Mouse (Mus musculus) CH12.LX (cell line): ENCODE measurements at regions not wholly inside any gene's neighbourhood (a gene's known extent, or its start where the extent isn't known, plus 50 kb on each side); places are given as distances from the start of the nearest gene placed in this dataset.

Experiments
- DNase-seq: peaks from one replicate; pipeline ENCODE4 v3.0.0-alpha.2; 2013; ENCODE audit errors: extremely low read depth
- H3K27ac ChIP-seq: 2 replicates; pipeline ENCODE4 v1.5.1; 2012; ENCODE audit warnings: low read depth, mild to moderate bottlenecking, control low read depth, moderate library complexity; ENCODE audit not compliant: insufficient read depth
- H3K27me3 ChIP-seq: replicated peaks from 2 replicates; pipeline ENCODE3; 2012; ENCODE audit warnings: inconsistent platforms
- H3K36me3 ChIP-seq, 2 experiments: replicated peaks in 1 of 2; 2 replicates each; pipeline versions ENCODE3 to v1.6.1; 2012; ENCODE audit warnings: inconsistent platforms in 1 of 2, low read length in 1 of 2, mild to moderate bottlenecking in 1 of 2, mixed read lengths in 1 of 2, moderate library complexity in 1 of 2; ENCODE audit not compliant: control insufficient read depth in 1 of 2, insufficient read depth in 1 of 2
- H3K4me1 ChIP-seq, 2 experiments: 2 replicates each; pipeline ENCODE4 v1.6.1; 2012; ENCODE audit warnings: inconsistent platforms in 1 of 2, moderate library complexity in 1 of 2; ENCODE audit not compliant: insufficient read depth in 2 of 2, control insufficient read depth in 1 of 2
- H3K4me2 ChIP-seq: 2 replicates; pipeline ENCODE4 v1.6.1; 2012; ENCODE audit warnings: low read depth, mild to moderate bottlenecking, control low read depth; ENCODE audit not compliant: poor library complexity, insufficient read depth, severe bottlenecking
- H3K4me3 ChIP-seq, 3 experiments: fragments of 150-350 bp in 1 of 3; sonication (generic) in 1 of 3; replicated peaks in 1 of 3; 2 replicates each; pipeline versions ENCODE3 to v1.5.1; 2011 to 2012; ENCODE audit warnings: low read depth in 2 of 3, low read length in 2 of 3, mild to moderate bottlenecking in 2 of 3, moderate library complexity in 2 of 3, control low read depth in 1 of 3, improper control_type of control experiment in 1 of 3, inconsistent platforms in 1 of 3, mixed read lengths in 1 of 3; ENCODE audit not compliant: poor library complexity in 1 of 3
- H3K79me2 ChIP-seq: replicated peaks from 2 replicates; pipeline ENCODE4 v1.6.1; 2012; ENCODE audit warnings: mild to moderate bottlenecking, moderate library complexity; ENCODE audit not compliant: control insufficient read depth, poor library complexity, insufficient read depth, severe bottlenecking; ENCODE audit errors: extremely low read depth
- H3K9ac ChIP-seq: 2 replicates; pipeline ENCODE4 v1.6.1; 2012; ENCODE audit warnings: low read depth, mild to moderate bottlenecking, control low read depth, moderate library complexity; ENCODE audit not compliant: insufficient read depth
- H3K9me3 ChIP-seq: replicated peaks from 2 replicates; pipeline ENCODE3; 2012; ENCODE audit warnings: low read length, inconsistent platforms, mixed read lengths
- CHD1 ChIP-seq: IDR thresholded peaks from 2 replicates; pipeline ENCODE4 v1.6.1; 2012; ENCODE audit warnings: low read depth, low read length, improper control_type of control experiment, inconsistent platforms
- CTCF ChIP-seq, 2 experiments: IDR thresholded peaks in 1 of 2; conservative IDR thresholded peaks in 1 of 2; 2 replicates each; pipeline ENCODE4 v1.5.1; 2011 to 2012; ENCODE audit warnings: low read depth in 2 of 2, low read length in 2 of 2, improper control_type of control experiment in 1 of 2, inconsistent platforms in 1 of 2, mild to moderate bottlenecking in 1 of 2, moderate library complexity in 1 of 2
- E2F4 ChIP-seq: IDR thresholded peaks from 2 replicates; pipeline ENCODE4 v1.6.1; 2011; ENCODE audit warnings: low read depth, low read length, improper control_type of control experiment; ENCODE audit not compliant: insufficient replicate concordance
- ELF1 ChIP-seq: IDR thresholded peaks from 2 replicates; pipeline ENCODE4 v1.6.1; 2014; ENCODE audit warnings: low read depth, mild to moderate bottlenecking, inconsistent platforms, low read length, improper control_type of control experiment
- EP300 ChIP-seq: IDR thresholded peaks from 2 replicates; pipeline ENCODE4 v1.6.1; 2011; ENCODE audit warnings: low read length, improper control_type of control experiment
- GABPA ChIP-seq: IDR thresholded peaks from 2 replicates; pipeline ENCODE4 v1.6.1; 2012; ENCODE audit warnings: low read depth, low read length, improper control_type of control experiment, inconsistent platforms; ENCODE audit not compliant: insufficient replicate concordance
- HCFC1 ChIP-seq: IDR thresholded peaks from 2 replicates; pipeline ENCODE4 v1.6.1; 2012; ENCODE audit warnings: low read depth, mild to moderate bottlenecking, inconsistent platforms, low read length, improper control_type of control experiment
- IRF4 ChIP-seq: IDR thresholded peaks from 2 replicates; pipeline ENCODE4 v1.6.1; 2014; ENCODE audit warnings: low read depth, mild to moderate bottlenecking, inconsistent platforms, low read length, improper control_type of control experiment
- JUN ChIP-seq: IDR thresholded peaks from 2 replicates; pipeline ENCODE4 v1.6.1; 2011; ENCODE audit warnings: low read depth, mild to moderate bottlenecking, low read length, improper control_type of control experiment, moderate library complexity; ENCODE audit not compliant: insufficient read depth
- MAFK ChIP-seq: IDR thresholded peaks from 2 replicates; pipeline ENCODE4 v1.6.1; 2011; ENCODE audit warnings: low read length, improper control_type of control experiment; ENCODE audit not compliant: insufficient replicate concordance
- MAZ ChIP-seq: IDR thresholded peaks from 2 replicates; pipeline ENCODE4 v1.6.1; 2012; ENCODE audit warnings: low read depth, mild to moderate bottlenecking, inconsistent platforms, low read length, improper control_type of control experiment, moderate library complexity
- MEF2A ChIP-seq: IDR thresholded peaks from 2 replicates; pipeline ENCODE4 v1.6.1; 2014; ENCODE audit warnings: low read depth, mild to moderate bottlenecking, inconsistent platforms, low read length, improper control_type of control experiment, borderline replicate concordance
- MXI1 ChIP-seq: IDR thresholded peaks from 2 replicates; pipeline ENCODE4 v1.6.1; 2011; ENCODE audit warnings: mild to moderate bottlenecking, low read depth, low read length, improper control_type of control experiment
- MYC ChIP-seq: IDR thresholded peaks from 2 replicates; pipeline ENCODE4 v1.6.1; 2011; ENCODE audit warnings: low read depth, mild to moderate bottlenecking, improper control_type of control experiment, low read length
- NELFE ChIP-seq: IDR thresholded peaks from 2 replicates; pipeline ENCODE4 v1.6.1; 2011; ENCODE audit warnings: low read depth, low read length, improper control_type of control experiment
- NRF1 ChIP-seq: IDR thresholded peaks from 2 replicates; pipeline ENCODE4 v1.6.1; 2014; ENCODE audit warnings: low read depth, mild to moderate bottlenecking, inconsistent platforms, low read length, improper control_type of control experiment, moderate library complexity
- SIN3A ChIP-seq: IDR thresholded peaks from 2 replicates; pipeline ENCODE4 v1.6.1; 2012; ENCODE audit warnings: low read length, improper control_type of control experiment, inconsistent platforms
- TBP ChIP-seq: conservative IDR thresholded peaks from 2 replicates; pipeline ENCODE4 v1.6.1; 2011; ENCODE audit warnings: low read depth, low read length, improper control_type of control experiment
- USF1 ChIP-seq: IDR thresholded peaks from 2 replicates; pipeline ENCODE4 v1.6.1; 2014; ENCODE audit warnings: low read depth, mild to moderate bottlenecking, inconsistent platforms, low read length, improper control_type of control experiment
- ZC3H11A ChIP-seq: IDR thresholded peaks from 2 replicates; pipeline ENCODE4 v1.6.1; 2012; ENCODE audit warnings: low read depth, mild to moderate bottlenecking, inconsistent platforms, low read length, improper control_type of control experiment
- ZMIZ1 ChIP-seq: IDR thresholded peaks from 2 replicates; pipeline ENCODE4 v1.6.1; 2012; ENCODE audit warnings: low read depth, mild to moderate bottlenecking, inconsistent platforms, low read length, improper control_type of control experiment
- ZNF384 ChIP-seq: IDR thresholded peaks from 2 replicates; pipeline ENCODE4 v1.6.1; 2012; ENCODE audit warnings: low read depth, low read length, improper control_type of control experiment, inconsistent platforms
- dilution Hi-C: fragments of 300-500 bp; cut with MboI; formaldehyde crosslinking; loops from 2 replicates; pipeline ENCODE4 v1.14.3; 2020; ENCODE audit warnings: low sequenced_read_pairs; ENCODE audit not compliant: extremely low pct_unique_long_range_greater_than_20kb, extremely low pct_ligation_motif_present
- in situ Hi-C: fragments of 300-500 bp; cut with MboI; formaldehyde crosslinking; loops from 3 replicates; pipeline ENCODE4 v1.14.3; 2019; ENCODE audit warnings: low sequenced_read_pairs, low pct_ligation_motif_present, low pct_unique_long_range_greater_than_20kb, mixed read lengths

- no peak for TF ChIP-seq NRF1
- TF ChIP-seq MAZ: no peak
- no peak for TF ChIP-seq MYC
- no peak for TF ChIP-seq EP300
- no peak for TF ChIP-seq ZMIZ1
- TF ChIP-seq USF1: no peak
- TF ChIP-seq MEF2A: no peak
- no peak for TF ChIP-seq E2F4
- TF ChIP-seq HCFC1: no peak
- TF ChIP-seq ELF1: no peak
- TF ChIP-seq MXI1: no peak
- no peak for TF ChIP-seq SIN3A
- no peak overlapping the region for H3K9ac ChIP-seq
- in situ Hi-C loops: no loop called here
- H3K27ac ChIP-seq: no peak overlapping the region
- no peaks in the 10 kb centered on the region for H3K27me3 ChIP-seq
- DNase-seq: no peak
- dilution Hi-C loops: no loop called here
- H3K4me1 ChIP-seq: no peaks in the 10 kb centered on the region
- H3K4me3 ChIP-seq: no peak overlapping the region
- H3K9me3 ChIP-seq: peaks cover 34% of the 10 kb centered on the region
- no peak overlapping the region for H3K4me2 ChIP-seq
- H3K36me3 ChIP-seq: no peaks in the 10 kb centered on the region
- no peaks in the 10 kb centered on the region for H3K79me2 ChIP-seq
These were observed 110.2 kb downstream of the Gm10260 start for GRCm38 (mm10) chr13:97650191-97650590.

DNA sequence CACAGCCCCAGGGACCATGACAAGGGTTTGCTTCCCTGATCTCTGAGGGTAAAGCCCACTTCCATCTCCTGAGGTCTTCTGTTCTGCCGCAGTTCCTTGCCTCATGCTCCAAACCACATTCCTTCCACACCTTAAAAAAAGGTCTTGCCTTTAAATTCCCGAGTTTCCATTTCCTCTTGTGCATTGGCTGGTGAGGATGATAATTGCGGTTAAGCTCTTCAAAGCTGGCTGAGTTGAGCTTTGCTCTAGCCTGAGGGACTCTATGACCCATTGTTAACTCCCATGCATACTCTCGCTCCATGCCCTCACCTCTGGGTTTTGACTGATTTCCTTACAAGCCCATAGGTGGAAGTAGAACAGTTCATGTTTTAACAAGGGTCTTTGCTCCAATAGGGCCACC, 112.9 kb downstream of the Gm10260 start:
- Histone ChIP-seq H3K4me1 (no peaks in the 10 kb centered on the region), H3K36me3 (no peaks in the 10 kb centered on the region), H3K27ac (no peak overlapping the region), H3K4me2 (no peak overlapping the region), H3K9ac (no peak overlapping the region), H3K4me3 (no peak overlapping the region), H3K79me2 (no peaks in the 10 kb centered on the region), H3K9me3 (peaks cover 38% of the 10 kb centered on the region), H3K27me3 (no peaks in the 10 kb centered on the region)
- no peak for DNase-seq
- TF ChIP-seq NELFE (no peak), ELF1 (no peak), MYC (no peak), ZNF384 (no peak), MAZ (no peak), ZC3H11A (no peak), JUN (no peak), MAFK (no peak), TBP (no peak), GABPA (no peak), IRF4 (no peak), MEF2A (no peak), CHD1 (no peak), CTCF (conservative IDR thresholded peaks at IDR 0.05 in 1 of 2, IDR thresholded peaks at IDR 0.05 in 1 of 2; ENCODE audit: low read depth in 2 of 2, low read length in 2 of 2) (no peak), ZMIZ1 (no peak)
- in situ Hi-C loops: loop anchor here (25.0 kb wide), 1 partner anchor 290 kb away; no protein-coding TSS in a partner anchor
- dilution Hi-C loops: no loop called here
